Mouse (Mus musculus) T-helper 2 cell (primary cell): ENCODE data around the gene Plin4.

Source experiments
- in situ Hi-C: fragments of 300-600 bp; cut with MboI, MseI; formaldehyde crosslinking; loops from one replicate; pipeline ENCODE4 v1.15.1; 2025; ENCODE audit warnings: high pct_unique_total_duplicates

The Plin4 gene

DNA sequence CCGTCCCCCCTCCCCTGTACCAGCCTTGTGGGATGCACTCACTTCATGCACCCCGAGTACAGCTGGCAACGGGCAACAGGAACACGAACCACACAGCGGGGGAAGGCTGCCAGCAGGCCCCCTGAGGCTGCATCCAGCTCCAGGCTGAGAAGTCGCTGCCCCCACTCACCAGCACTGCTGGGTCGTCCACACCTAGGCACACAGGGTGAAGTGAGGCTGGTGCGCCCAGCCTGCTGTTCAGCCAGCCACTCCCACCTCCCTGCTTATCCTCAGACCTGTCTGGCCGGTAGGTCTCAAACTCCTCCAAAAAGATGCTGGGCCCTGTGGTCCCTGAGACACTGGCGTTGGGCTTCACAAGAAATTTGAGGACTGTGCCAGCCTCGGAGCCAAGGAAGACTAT lies 16.6 kb upstream of the Plin4 start:
- in situ Hi-C loops: no loop called here

DNA sequence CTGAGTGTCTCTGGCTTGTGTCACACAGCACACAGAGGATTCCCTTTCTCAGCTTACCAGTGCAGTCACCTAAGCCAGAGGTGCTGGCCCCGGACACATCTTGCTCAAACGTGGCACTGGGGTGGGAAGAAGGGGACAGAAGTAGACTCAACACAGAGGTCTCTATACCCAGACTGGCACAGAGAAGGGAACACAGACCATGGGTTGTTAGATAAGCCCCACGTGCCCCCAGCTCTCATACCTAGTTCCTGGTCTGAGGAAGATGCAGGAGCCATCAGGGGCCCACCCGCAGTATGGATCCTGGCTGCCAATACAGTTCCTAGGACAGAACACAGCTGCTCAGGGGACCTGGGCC lies 15.7 kb upstream of the Plin4 start:
- in situ Hi-C loops: no loop called here

DNA sequence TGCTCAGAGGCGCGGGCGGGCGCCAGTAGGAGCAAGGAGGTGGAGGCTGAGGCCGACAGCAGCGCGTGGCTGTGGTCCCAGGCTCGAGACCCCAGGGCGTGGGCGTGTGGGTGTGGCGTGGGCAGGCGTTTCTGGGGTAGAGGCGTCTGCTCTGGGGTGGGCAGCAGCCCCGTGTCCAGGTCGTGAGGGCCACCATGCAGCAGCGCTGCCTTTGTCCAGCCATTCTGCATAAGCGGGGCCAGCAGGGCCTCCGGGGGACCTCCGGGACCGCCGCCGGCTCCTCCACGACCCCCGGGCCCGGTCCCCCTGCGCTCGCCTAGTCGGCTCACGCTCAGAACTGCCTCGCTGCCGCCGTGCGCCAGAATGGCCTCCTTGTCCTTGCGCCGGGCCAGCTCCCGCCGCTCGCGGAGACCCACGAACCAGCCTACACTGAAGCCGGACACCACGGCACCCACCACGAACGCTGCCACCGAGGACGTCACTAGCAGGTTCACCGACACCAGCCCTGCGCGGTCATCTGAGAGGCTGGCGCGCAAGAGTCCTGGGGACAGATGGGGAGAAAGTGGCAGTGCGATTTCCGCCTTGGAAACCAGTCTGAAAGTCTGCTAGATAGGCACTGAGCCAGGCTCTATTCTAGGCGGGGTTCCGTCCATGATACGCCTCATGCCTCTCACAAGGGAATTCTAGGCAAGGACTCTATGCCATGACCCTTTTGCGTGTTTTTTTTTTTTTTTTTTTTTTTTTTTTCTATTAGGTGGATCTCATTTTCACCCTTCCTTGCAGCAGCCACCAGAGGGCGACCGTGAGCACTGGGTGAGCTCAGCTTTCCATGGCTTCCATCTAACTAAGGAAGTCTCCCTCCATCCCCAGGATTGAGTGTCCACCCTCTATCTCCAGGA lies 15.0 kb upstream of the Plin4 start:
- in situ Hi-C loops: no loop called here

DNA sequence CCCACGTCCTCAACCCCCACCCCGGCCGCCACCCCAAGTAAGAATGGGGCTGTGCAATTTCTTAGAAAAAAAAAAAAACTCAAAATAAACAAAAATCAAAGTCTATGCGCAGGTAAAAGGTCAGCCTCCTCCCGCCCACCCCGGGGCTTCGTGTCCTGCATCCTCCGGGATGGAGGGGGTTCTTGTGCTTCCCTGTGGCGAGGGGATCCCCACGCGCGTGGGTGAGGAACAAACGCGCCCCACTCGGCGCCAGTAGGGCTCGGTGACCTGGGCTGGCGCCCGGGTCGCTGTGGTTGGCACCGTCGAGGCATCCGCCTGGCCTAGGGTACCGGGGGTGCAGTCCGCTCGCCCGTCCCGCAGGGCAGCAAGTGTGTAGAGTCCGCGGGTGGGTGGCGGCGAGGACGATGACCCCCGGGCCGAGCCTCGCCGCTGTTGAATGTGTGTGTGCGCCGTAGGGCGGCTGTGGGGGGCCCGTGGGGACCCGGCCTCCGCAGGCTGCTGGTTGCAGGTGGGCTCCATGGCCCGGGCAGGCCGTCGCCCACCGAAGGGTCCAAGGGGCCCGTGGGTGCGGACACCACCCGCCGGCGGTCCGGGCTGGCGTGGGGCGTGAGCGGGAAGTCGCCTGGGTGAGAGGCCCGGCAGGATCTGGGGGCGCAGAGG lies 14.2 kb upstream of the Plin4 start:
- in situ Hi-C loops: no loop called here

DNA sequence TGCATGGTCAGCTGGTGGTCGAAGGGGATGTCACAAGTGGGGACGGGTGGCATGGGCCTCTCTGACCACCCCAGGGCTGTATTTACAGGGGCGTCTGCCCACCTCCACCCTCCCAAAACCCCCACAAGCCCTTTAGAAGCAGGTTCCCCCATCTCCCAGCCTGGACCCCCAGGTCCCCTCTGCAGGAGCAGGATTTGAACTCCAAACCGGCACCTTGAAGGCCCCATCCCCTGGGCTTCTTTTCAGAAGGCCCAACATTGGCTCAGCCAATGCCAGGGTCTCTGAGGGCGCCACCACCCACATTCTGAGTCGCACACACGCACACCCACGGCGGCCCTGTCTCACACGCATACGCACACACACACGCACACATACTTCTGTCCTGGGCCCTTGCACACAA lies 13.6 kb upstream of the Plin4 start:
- in situ Hi-C loops: no loop called here

DNA sequence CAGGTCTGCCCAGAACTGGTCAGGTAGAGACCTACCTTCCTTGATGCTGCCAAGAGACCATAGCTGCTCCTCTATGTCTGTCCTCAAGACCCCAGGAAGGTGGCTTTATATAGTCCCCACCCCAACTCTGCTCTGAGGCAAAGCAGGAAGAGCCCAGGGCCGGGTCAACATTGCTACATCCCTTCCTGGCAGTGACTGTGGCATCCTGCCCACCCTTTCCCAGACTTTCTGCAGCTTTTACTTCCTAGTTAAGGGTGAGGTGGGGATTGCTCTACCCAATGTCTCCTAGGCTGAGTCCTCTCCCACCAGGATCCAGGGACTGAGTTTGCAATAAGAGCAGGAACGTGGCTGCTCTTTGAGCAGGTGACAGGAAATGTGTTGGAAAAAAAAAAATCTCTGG lies 12.2 kb upstream of the Plin4 start, which contains the start of gene Lrg1:
Gene Lrg1 (minus strand): TSS at position 176 of the 400 bp plus-strand sequence.
- in situ Hi-C loops: no loop called here

DNA sequence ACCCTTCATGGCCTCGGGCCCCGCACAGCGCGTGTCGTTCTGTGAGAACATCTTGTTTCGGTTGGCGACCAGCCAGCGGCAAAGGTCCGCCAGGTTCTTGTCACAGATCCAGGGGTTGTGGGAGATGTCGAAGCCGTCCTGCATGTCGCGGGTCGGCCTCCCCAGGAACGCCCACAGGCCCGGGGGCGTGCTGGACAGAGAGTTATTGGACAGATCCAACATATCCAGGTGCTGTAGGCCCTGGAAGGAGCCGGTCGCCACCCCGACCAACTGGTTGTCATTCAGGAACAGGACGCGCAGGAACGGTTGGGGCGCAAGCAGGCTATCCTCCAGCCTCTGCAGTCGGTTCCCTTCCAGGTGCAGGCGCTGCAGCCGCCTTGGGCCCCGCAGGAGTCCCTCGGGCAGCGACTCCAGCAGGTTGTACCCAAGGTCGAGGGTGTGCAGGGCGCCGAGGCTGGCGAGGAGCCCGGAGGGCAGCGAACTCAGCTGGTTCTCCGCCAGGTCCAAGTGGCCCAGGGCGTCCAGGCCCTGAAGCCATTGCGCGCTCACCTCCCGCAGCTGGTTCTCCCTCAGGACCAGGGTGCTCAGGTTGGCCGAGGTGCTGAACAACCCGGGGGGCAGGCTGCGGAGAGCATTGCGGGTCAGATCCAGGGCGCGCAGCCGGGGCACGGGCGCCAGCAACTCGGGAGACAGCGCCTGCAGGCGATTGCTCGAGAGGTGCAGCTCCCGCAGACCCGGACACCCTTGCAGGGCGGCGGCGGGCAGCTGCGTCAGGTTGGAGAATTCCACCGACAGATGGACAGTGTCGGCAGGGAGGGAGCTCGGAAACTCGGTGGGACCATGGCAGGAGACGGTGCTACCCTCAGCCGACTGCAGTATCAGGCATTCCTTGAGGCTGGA lies 10.6 kb upstream of the Plin4 start:
- in situ Hi-C loops: no loop called here

DNA sequence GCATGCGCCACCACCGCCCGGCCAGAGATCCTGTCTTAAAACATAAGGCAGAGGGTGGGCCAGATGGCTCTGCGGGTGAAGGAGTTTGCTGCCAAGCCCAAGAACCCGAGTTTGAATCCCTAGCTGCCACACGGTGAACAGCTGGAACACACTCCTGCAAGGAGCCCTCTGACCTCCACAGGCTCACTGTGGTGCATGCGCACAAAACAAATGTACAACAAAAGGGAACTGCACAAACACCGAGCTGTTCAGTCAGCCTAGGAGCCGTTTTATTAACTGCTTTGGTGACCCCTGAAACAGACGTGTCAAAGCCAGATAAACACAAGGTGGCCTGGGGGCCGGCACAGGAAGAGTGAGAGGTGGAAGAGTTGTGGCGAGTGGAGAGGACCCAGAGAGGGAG lies 9.8 kb upstream of the Plin4 start:
- in situ Hi-C loops: no loop called here

DNA sequence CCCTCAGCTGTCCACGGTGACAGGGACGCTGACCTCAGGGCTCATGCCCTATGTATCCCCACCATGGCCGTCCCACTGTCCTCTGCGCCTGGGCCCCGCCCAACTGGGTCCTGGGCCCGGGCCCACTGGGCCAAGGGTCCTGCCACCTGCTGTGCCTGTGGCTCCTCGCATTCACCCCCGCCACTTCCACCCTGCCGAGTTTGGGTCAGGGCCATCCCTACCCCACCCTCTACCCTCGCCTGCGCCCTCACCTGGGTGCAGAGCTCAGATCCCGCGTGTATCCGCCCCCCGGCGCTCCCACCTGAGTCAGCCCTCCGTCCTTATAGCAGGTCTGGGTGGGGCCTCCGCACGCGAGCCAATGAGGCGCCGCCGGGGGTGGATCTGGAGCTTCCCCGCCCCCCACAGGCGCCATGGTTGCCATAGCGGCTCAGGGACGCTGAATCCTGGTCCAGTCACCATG lies 7.7 kb upstream of the Plin4 start, which contains the start of gene Plin5:
Gene Plin5 (minus strand): TSS at position 346 of the 460 bp plus-strand sequence.
- in situ Hi-C loops: no loop called here

DNA sequence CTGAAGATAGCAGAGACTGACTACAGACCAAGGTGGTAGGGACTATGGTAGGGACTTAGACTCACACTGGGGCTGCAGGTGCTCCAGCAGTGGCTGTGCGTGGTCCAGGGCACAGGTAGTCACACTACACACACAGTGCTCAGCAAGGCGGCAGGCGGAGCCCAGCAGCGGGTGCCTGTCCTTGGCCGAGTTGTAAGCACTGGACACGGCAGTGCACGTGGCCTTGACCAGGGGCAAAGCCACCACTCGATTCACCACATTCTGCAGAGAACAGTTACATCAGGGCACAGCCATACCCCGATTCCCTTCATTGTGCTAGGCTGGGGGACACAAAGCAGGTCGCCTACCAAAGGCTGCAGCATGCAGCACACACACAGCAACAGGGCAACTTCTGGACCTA lies 6.6 kb upstream of the Plin4 start:
- in situ Hi-C loops: no loop called here

DNA sequence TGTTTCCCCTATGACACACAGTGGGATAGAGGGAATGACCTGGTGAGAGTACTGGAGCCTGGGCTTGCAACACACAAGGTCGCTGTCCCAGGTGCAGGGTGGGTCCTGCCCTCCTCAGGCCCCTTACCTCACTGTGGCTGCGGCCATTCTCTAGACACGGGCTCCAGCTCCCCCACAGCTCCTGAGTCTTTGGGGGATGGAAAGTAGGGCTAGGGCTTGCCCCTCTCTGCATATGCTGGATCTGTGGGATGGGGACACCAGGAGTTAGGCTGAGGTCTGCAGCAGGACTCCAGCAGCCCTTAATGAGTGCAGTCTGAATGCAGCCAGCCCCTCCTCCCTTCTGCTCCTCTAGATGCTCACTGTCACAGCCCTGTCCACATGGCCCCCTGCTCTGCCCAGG lies 3.1 kb upstream of the Plin4 start:
- in situ Hi-C loops: no loop called here

DNA sequence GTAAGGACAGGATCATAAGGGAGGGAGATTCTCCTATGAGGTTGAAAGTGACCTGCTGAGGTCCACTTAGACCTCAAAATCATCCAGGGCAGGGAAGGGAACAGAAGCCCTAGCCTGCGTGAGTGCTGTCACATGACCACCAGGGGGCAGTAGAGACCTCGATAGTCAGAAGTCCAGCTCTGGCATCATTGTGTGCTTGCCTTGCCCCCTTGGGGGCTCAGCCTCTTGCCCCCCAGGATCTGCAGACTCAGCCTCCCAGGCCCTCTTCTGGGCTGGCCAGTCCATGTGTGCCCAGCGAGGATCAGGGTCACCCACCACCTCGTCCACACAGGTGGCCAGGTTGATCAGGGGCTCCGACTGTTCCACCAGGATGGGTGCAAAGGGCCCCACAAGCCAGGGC lies 2.3 kb upstream of the Plin4 start:
- in situ Hi-C loops: no loop called here

DNA sequence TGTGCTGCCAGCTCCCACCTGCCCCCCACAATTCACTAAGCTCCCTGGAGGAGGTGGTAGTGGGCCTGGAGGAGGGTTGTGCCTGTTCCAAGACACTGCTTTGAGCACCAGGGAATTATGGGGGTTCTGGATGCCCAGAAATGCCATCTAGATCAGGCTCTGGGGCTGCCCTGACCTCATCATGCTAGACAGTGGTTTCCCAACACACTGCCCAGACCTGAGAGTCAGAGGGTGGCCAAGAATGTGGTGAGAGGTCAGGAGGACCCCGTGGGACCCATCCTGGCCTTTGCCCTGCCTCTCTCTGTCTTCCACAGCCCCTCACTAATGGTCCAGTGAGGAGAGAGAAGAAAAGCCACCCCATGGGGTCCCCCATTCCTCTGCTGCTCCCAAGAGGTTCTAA lies 1.4 kb upstream of the Plin4 start:
- in situ Hi-C loops: no loop called here

DNA sequence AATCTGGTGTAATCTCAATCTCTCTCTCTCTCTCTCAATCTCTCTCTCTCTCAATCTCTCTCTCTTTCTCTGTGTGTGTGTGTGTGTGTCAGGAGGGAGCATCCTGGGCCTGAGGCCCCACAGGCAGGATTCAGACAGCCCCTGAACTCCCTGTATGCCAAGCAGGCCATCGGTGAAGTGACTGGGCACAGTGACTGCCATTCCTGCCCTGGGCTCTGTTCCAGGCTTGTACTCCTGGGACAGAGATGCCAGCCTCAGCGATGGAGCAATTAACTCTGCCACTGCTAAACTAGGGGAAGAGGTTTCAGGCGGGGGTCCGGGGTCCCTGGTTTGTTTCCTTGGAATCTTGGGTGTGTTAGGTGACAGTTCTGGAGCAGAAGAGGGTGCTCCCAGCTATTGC lies 968 bp upstream of the Plin4 start:
- in situ Hi-C loops: no loop called here

DNA sequence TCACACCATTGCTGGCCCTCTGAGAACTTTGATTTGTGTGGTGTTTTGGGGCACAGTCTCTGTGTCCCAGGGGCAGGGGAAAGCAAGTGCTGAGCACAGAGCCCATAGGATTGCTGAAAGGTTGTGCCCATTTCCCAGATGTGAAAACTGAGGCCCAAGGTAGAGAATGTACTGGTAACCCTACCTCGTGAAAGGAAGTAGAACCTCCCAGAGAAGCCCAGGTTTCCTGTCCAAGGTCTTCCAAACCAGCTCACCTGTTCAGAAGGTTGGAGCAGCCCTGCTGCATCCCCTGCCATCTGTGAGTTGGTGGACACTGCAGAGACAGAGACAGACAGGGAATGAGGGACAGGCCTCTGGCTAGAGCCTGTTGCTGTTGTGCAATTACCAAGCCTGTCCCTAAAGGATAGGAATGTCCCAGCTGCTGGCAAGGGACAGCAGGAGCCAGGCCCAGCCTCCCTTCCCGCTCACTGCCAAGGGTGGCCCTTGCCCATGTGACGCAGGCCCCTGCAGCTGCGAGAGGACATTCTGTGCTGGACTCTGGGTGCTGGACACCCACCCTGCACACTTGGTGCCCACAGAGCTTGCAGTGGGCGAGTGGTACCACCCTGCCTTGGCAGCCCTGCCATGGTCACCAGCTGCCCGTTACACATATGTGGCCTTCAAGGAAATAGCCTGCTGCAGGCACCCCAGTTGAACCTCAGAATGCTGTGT lies 1.1 kb downstream of the Plin4 start:
- in situ Hi-C loops: loop anchor here (10.0 kb wide), 1 partner anchor 276 kb away; no protein-coding TSS in a partner anchor

DNA sequence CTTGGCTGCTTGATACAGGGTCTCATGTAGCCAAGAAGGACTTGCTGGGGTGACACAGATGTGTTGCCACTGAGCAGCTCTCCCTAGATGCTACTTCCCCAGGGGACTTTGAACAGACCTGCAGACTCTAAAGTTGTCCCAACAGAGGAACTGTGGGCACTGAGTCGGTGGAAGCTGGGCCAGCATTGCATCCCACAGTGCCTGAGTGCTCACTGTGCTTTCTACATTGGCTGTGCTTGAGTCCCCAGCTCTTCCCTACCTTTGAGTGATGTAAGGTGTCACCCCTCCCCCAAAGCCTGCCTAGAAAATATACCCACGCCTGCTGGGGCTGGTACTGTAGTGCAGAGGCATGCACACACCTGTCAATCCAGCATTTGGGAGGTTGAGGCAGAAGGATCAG lies 1.9 kb downstream of the Plin4 start:
- in situ Hi-C loops: loop anchor here (10.0 kb wide), 1 partner anchor 277 kb away; no protein-coding TSS in a partner anchor

DNA sequence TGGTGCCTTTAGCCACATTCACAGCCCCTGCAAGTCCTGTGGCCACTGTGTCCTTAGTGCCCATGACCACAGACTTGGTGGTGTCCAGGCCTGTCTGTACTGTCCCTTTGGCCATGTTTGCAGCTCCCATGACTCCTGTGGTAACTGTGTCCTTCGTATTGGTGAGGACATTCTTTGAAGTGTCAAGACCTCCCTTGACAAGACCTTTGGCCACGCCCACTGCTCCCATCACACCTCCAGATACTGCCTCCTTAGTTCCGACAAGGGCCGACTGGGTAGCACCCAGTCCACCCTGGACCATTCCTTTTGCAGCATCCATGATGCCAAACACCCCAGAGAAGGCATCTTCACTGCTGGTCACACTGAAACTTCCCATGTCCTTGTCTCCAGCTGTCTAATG lies 2.6 kb downstream of the Plin4 start:
- in situ Hi-C loops: loop anchor here (10.0 kb wide), 1 partner anchor 278 kb away; no protein-coding TSS in a partner anchor

DNA sequence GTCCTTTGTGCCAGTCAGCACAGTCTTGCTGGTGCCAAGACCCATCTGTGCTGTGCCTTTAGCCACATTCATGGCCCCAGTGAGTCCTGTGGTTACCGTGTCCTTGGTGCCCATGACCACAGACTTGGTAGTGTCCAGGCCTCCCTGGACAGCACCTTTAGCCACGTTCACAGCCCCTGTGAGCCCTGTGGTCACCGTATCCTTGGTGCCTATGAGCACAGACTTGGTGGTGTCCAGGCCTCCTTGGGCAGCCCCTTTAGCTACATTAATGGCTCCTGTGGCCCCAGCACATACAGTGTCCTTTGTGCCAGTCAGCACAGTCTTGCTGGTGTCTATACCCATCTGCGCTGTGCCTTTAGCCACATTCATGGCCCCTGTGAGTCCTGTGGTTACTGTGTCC lies 3.2 kb downstream of the Plin4 start:
- in situ Hi-C loops: loop anchor here (10.0 kb wide), 1 partner anchor 278 kb away; no protein-coding TSS in a partner anchor

DNA sequence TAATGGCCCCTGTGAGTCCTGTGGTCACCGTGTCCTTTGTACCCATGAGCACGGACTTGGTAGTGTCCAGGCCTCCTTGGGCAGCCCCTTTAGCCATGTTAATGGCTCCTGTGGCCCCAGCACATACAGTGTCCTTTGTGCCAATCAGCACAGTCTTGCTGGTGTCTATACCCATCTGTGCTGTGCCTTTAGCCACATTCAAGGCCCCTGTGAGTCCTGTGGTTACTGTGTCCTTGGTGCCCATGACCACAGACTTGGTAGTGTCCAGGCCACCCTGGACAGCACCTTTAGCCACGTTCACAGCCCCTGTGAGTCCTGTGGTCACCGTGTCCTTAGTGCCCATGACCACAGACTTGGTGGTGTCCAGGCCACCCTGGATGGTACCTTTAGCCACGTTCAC lies 4.8 kb downstream of the Plin4 start:
- in situ Hi-C loops: loop anchor here (10.0 kb wide), 1 partner anchor 280 kb away; no protein-coding TSS in a partner anchor

DNA sequence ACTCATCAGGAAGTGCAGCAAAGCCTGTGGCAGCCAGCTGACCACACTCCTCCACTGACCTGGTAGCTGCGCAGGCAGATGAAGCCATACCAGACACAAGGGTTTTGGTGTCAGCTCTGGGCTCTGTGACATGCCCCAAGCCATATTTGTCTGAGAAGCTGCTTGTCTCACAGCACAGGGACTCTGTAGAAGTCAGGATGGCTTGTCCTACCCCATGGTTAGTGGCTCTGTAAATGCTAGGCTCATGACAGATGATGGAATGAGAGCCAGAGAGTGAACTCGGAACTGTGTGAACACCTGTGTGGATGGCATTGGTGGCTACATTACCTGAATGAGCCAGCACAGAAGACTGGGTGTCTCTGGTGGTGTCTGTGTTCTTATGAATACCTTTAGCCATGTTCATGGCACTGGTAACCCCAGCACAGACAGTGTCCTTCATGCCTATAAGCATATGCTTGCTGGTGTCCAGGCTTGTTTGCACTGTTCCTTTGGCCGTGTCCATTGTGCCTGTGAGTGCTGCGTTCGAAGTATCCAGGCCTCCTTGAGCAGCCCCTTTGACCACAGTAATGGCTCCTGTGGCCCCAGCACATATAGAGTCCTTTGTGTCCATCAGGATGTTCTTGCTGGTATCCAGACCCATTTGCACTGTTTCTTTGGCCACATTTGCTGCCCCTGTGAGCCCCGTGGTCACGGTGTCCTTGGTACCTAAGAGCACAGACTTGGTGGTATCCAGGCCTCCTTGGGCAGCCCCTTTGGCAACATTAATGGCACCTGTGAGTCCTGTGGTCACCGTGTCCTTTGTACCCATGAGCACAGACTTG lies 5.9 kb downstream of the Plin4 start:
- in situ Hi-C loops: loop anchor here (10.0 kb wide), 1 partner anchor 281 kb away; no protein-coding TSS in a partner anchor
